In genomic region chr7:45725151-45725550, GRCm38 (mm10) we compare ENCODE assay signal across 34 mouse cellular contexts. TPM values are rescaled to one million over a fixed set of nuclear protein-coding genes. Genes with fewer than 3 reads are reported as not detected.
DNase-seq lines count a peak whose midpoint lies in the region; ATAC-seq and TF ChIP-seq lines count a peak whose summit lies in the region.
"Had no signal": no experiment of that assay in that cellular context is flagged by ENCODE, and none has a peak within 500 bp of the region (broad histone marks: within the 10 kb centered on the region; RNA-seq: fewer than 3 reads in every experiment).

No protein-coding gene starts in this region.

- H3K9ac ChIP-seq in embryonic facial prominence, embryonic 13.5 days, result peak overlapping the region; percentile 49; the same call in 1 of the 2 replicates
- peak overlapping the region; percentile 32; the same call in 1 of the 2 replicates for H3K9ac ChIP-seq in heart, embryonic 12.5 days
- H3K9ac ChIP-seq in heart, embryonic 11.5 days (ENCODE audit: low read depth, low read length), result no peak overlapping the region
- H3K9ac ChIP-seq: embryonic facial prominence, embryonic 15.5 days; forebrain, embryonic 13.5 days; forebrain, postnatal 0 days; hindbrain, embryonic 13.5 days had no signal

- no peak overlapping the region for H3K4me3 ChIP-seq in embryonic facial prominence, embryonic 13.5 days
- H3K4me3 ChIP-seq in embryonic facial prominence, embryonic 10.5 days, result no peak overlapping the region
- no peak overlapping the region for H3K4me3 ChIP-seq in heart, embryonic 12.5 days
- no peak overlapping the region for H3K4me3 ChIP-seq in heart, embryonic 11.5 days (ENCODE audit: low read depth, low read length)
- H3K4me3 ChIP-seq in testis, adult 2 months (ENCODE audit: control insufficient read depth, low read depth, low read length), result peak overlapping the region; percentile 80
- H3K4me3 ChIP-seq: embryonic facial prominence, embryonic 15.5 days; forebrain, embryonic 13.5 days; gastrocnemius, adult 2 months; hindbrain, embryonic 10.5 days; hindbrain, embryonic 13.5 days had no signal

- 92% methylated on average over 9 of the region's 9 CpGs for WGBS in embryonic facial prominence, embryonic 13.5 days
- 93% methylated on average over 9 of the region's 9 CpGs for WGBS in embryonic facial prominence, embryonic 10.5 days
- 90% methylated on average over 9 of the region's 9 CpGs for WGBS in heart, embryonic 12.5 days
- 90% methylated on average over 9 of the region's 9 CpGs for WGBS in heart, embryonic 11.5 days (ENCODE audit: insufficient replicate concordance)

- no peak for TF ChIP-seq POLR2A in testis, adult 2 months (IDR thresholded peaks at IDR 0.05; ENCODE audit: control insufficient read depth, low read depth, low read length)

- H3K9me3 ChIP-seq in embryonic facial prominence, embryonic 13.5 days, result no peaks in the 10 kb centered on the region
- H3K9me3 ChIP-seq in embryonic facial prominence, embryonic 10.5 days, result no peaks in the 10 kb centered on the region
- no peaks in the 10 kb centered on the region for H3K9me3 ChIP-seq in heart, embryonic 12.5 days (replicated peaks)
- H3K9me3 ChIP-seq in heart, embryonic 11.5 days (replicated peaks; ENCODE audit: control insufficient read depth, low read length), result no peaks in the 10 kb centered on the region
- H3K9me3 ChIP-seq: embryonic facial prominence, embryonic 15.5 days; forebrain, embryonic 13.5 days; hindbrain, embryonic 10.5 days; hindbrain, embryonic 13.5 days had no signal

- DNase-seq in embryonic facial prominence, embryonic 10.5 days (ENCODE audit: low spot score), result no peak
- DNase-seq in testis, postnatal 14 days (ENCODE audit: low spot score), result no peak
- DNase-seq: adrenal gland, adult 2 months; adrenal gland, postnatal 25 days; B cell, adult 2 months; cerebellum, adult 11-12 months; cerebellum, adult 8-10 months; cerebellum, postnatal 36 days; embryo, embryonic 11 days; forebrain, postnatal 0 days; gastrocnemius, adult 2 months; gastrocnemius, postnatal 14 days; heart, adult 18-20 months; kidney, adult 2 months had no signal

- ATAC-seq in embryonic facial prominence, embryonic 13.5 days (ENCODE audit: insufficient number of reproducible peaks, insufficient read depth, low FRiP score, low TSS enrichment, low read depth), result no peak
- no peak for ATAC-seq in heart, embryonic 12.5 days (ENCODE audit: insufficient number of reproducible peaks, low FRiP score)
- ATAC-seq in heart, embryonic 11.5 days (replicated peaks; ENCODE audit: insufficient number of reproducible peaks, low FRiP score, low TSS enrichment), result no peak
- ATAC-seq in erythroid progenitor cell, adult 5-6 weeks (replicated peaks; ENCODE audit: low FRiP score, poor library complexity, severe bottlenecking), result no peak
- ATAC-seq: forebrain, embryonic 13.5 days; forebrain, postnatal 0 days; hindbrain, embryonic 16.5 days; intestine, postnatal 0 days had no signal

- H3K27ac ChIP-seq in embryonic facial prominence, embryonic 13.5 days, result no peak overlapping the region
- H3K27ac ChIP-seq in embryonic facial prominence, embryonic 10.5 days (replicated peaks), result no peak overlapping the region
- no peak overlapping the region for H3K27ac ChIP-seq in heart, embryonic 12.5 days (ENCODE audit: poor library complexity, severe bottlenecking)
- H3K27ac ChIP-seq in heart, embryonic 11.5 days (ENCODE audit: low read depth, low read length), result no peak overlapping the region
- H3K27ac ChIP-seq in testis, adult 2 months (ENCODE audit: control insufficient read depth, insufficient read depth, low read depth, low read length), result peak overlapping the region; percentile 51
- H3K27ac ChIP-seq: embryonic facial prominence, embryonic 15.5 days; forebrain, embryonic 13.5 days; gastrocnemius, adult 2 months; hindbrain, embryonic 10.5 days; hindbrain, embryonic 13.5 days had no signal

- TF ChIP-seq CTCF in testis, adult 2 months (IDR thresholded peaks at IDR 0.05; ENCODE audit: control insufficient read depth, insufficient read depth, insufficient replicate concordance, low read depth, low read length), result no peak

- no peak overlapping the region for H3K4me2 ChIP-seq in embryonic facial prominence, embryonic 13.5 days
- H3K4me2 ChIP-seq in heart, embryonic 12.5 days, result no peak overlapping the region
- H3K4me2 ChIP-seq in heart, embryonic 11.5 days, result no peak overlapping the region
- H3K4me2 ChIP-seq: embryonic facial prominence, embryonic 15.5 days; forebrain, embryonic 13.5 days; hindbrain, embryonic 13.5 days had no signal

- H3K36me3 ChIP-seq in embryonic facial prominence, embryonic 13.5 days, result peaks cover 93% of the 10 kb centered on the region
- H3K36me3 ChIP-seq in embryonic facial prominence, embryonic 10.5 days (replicated peaks), result peaks cover 99% of the 10 kb centered on the region
- peaks cover 69% of the 10 kb centered on the region for H3K36me3 ChIP-seq in heart, embryonic 12.5 days
- peaks cover 34% of the 10 kb centered on the region for H3K36me3 ChIP-seq in heart, embryonic 11.5 days (ENCODE audit: control insufficient read depth, insufficient read depth, low read length)
- no peaks in the 10 kb centered on the region for H3K36me3 ChIP-seq in testis, adult 2 months (ENCODE audit: control insufficient read depth, insufficient read depth, low read length)

- no peaks in the 10 kb centered on the region for H3K27me3 ChIP-seq in embryonic facial prominence, embryonic 13.5 days
- H3K27me3 ChIP-seq in embryonic facial prominence, embryonic 10.5 days (replicated peaks; ENCODE audit: low read depth, poor library complexity, severe bottlenecking), result no peaks in the 10 kb centered on the region
- H3K27me3 ChIP-seq in heart, embryonic 12.5 days (replicated peaks), result no peaks in the 10 kb centered on the region
- no peaks in the 10 kb centered on the region for H3K27me3 ChIP-seq in heart, embryonic 11.5 days (ENCODE audit: control insufficient read depth, insufficient read depth, low read length)
- H3K27me3 ChIP-seq in testis, adult 2 months (ENCODE audit: control insufficient read depth, insufficient read depth, low read length), result no peaks in the 10 kb centered on the region
- H3K27me3 ChIP-seq: CH12.LX; embryonic facial prominence, embryonic 15.5 days; forebrain, embryonic 13.5 days; hindbrain, embryonic 13.5 days had no signal

- H3K4me1 ChIP-seq in embryonic facial prominence, embryonic 13.5 days, result peaks cover under 1% of the 10 kb centered on the region
- peaks cover 18% of the 10 kb centered on the region for H3K4me1 ChIP-seq in embryonic facial prominence, embryonic 10.5 days
- H3K4me1 ChIP-seq in heart, embryonic 12.5 days (replicated peaks), result 0 out of 2 replicates have a peak, but pooled peaks cover 5% of the 10 kb centered on the region
- H3K4me1 ChIP-seq in heart, embryonic 11.5 days (ENCODE audit: control insufficient read depth, insufficient read depth, low read length), result no peaks in the 10 kb centered on the region
- H3K4me1 ChIP-seq in testis, adult 2 months (ENCODE audit: control insufficient read depth, insufficient read depth, low read length), result peaks cover 3% of the 10 kb centered on the region

RNA-seq across cellular contexts. Expression of gene Spaca4, which starts 0.5 kb away (rescaled TPM):
- polyA plus RNA-seq in embryonic facial prominence, embryonic 13.5 days (2015; fragmentation: Nextera tagmentation; extraction: Ambion mirVana), result not detected in 2 replicates
- polyA plus RNA-seq in embryonic facial prominence, embryonic 10.5 days (2016; fragmentation: Nextera tagmentation; extraction: Ambion mirVana), result 0.22 TPM in 1 of 2 replicates, not detected in the other
- polyA plus RNA-seq in heart, embryonic 12.5 days (2016; fragmentation: Nextera tagmentation; extraction: Ambion mirVana), result not detected in 2 replicates
- not detected in 2 replicates for polyA plus RNA-seq in heart, embryonic 11.5 days (2014; fragmentation: Nextera tagmentation; extraction: Ambion mirVana)
- 589 and 614 TPM in 2 replicates for polyA plus RNA-seq in testis, adult 2 months (2012; rRNA removed)
- not detected in 2 replicates for total RNA-seq in erythroid progenitor cell, adult 5-6 weeks (2015; ENCODE audit: low replicate concordance)
- total RNA-seq in erythroid progenitor cell, adult 5-6 weeks (2017; ENCODE audit: low replicate concordance), result not detected in 2 replicates
- total RNA-seq: adrenal gland, adult 2 months; adrenal gland, postnatal 25 days; CH12.LX; forebrain, postnatal 0 days; gastrocnemius, adult 2 months; gastrocnemius, postnatal 14 days; gastrocnemius, postnatal 4 days; heart, adult 18-20 months; heart, postnatal 25 days had no signal
- polyA plus RNA-seq: adrenal gland, adult 2 months; brain, embryonic 14.5 days; cortical plate, adult 2 months; embryonic facial prominence, embryonic 11.5 days; forebrain, embryonic 13.5 days; forebrain, postnatal 0 days; frontal cortex, adult 2 months; heart, embryonic 14.5 days; heart, postnatal 0 days; hindbrain, embryonic 10.5 days; hindbrain, embryonic 13.5 days; hindbrain, embryonic 16.5 days had no signal

RNA-seq across cellular contexts. Expression of gene Fam83e, which starts 4.1 kb away (rescaled TPM):
- polyA plus RNA-seq in embryonic facial prominence, embryonic 13.5 days (2015; fragmentation: Nextera tagmentation; extraction: Ambion mirVana), result 1.4 and 1.5 TPM in 2 replicates
- 1.8 and 2.2 TPM in 2 replicates for polyA plus RNA-seq in embryonic facial prominence, embryonic 10.5 days (2016; fragmentation: Nextera tagmentation; extraction: Ambion mirVana)
- polyA plus RNA-seq in heart, embryonic 12.5 days (2016; fragmentation: Nextera tagmentation; extraction: Ambion mirVana), result 0.29 and 0.33 TPM in 2 replicates
- polyA plus RNA-seq in heart, embryonic 11.5 days (2014; fragmentation: Nextera tagmentation; extraction: Ambion mirVana), result 0.58 and 0.67 TPM in 2 replicates
- 145 and 176 TPM in 2 replicates for polyA plus RNA-seq in testis, adult 2 months (2012; rRNA removed)
- total RNA-seq in erythroid progenitor cell, adult 5-6 weeks (2015; ENCODE audit: low replicate concordance), result not detected in 2 replicates
- total RNA-seq in erythroid progenitor cell, adult 5-6 weeks (2017; ENCODE audit: low replicate concordance), result not detected in 2 replicates
- polyA plus RNA-seq: forebrain, postnatal 0 days had no signal

RNA-seq across cellular contexts. Expression of gene Sphk2, which starts 7.3 kb away (rescaled TPM):
- 34.4 and 34.9 TPM in 2 replicates for polyA plus RNA-seq in embryonic facial prominence, embryonic 13.5 days (2015; fragmentation: Nextera tagmentation; extraction: Ambion mirVana)
- polyA plus RNA-seq in embryonic facial prominence, embryonic 10.5 days (2016; fragmentation: Nextera tagmentation; extraction: Ambion mirVana), result 41.5 and 42.1 TPM in 2 replicates
- polyA plus RNA-seq in heart, embryonic 12.5 days (2016; fragmentation: Nextera tagmentation; extraction: Ambion mirVana), result 18.5 and 20.0 TPM in 2 replicates
- 13.2 and 17.3 TPM in 2 replicates for polyA plus RNA-seq in heart, embryonic 11.5 days (2014; fragmentation: Nextera tagmentation; extraction: Ambion mirVana)
- 33.4 and 34.6 TPM in 2 replicates for polyA plus RNA-seq in testis, adult 2 months (2012; rRNA removed)
- total RNA-seq in erythroid progenitor cell, adult 5-6 weeks (2015; ENCODE audit: low replicate concordance), result 9.6 and 12.6 TPM in 2 replicates
- total RNA-seq in erythroid progenitor cell, adult 5-6 weeks (2017; ENCODE audit: low replicate concordance), result 4.8 and 9.4 TPM in 2 replicates

RNA-seq across cellular contexts. Expression of gene Rpl18, which starts 9.9 kb away (rescaled TPM):
- polyA plus RNA-seq in embryonic facial prominence, embryonic 13.5 days (2015; fragmentation: Nextera tagmentation; extraction: Ambion mirVana), result 936 and 1,128 TPM in 2 replicates
- polyA plus RNA-seq in embryonic facial prominence, embryonic 10.5 days (2016; fragmentation: Nextera tagmentation; extraction: Ambion mirVana), result 1,168 and 1,206 TPM in 2 replicates
- polyA plus RNA-seq in heart, embryonic 12.5 days (2016; fragmentation: Nextera tagmentation; extraction: Ambion mirVana), result 603 and 625 TPM in 2 replicates
- polyA plus RNA-seq in heart, embryonic 11.5 days (2014; fragmentation: Nextera tagmentation; extraction: Ambion mirVana), result 764 and 836 TPM in 2 replicates
- 517 and 652 TPM in 2 replicates for polyA plus RNA-seq in testis, adult 2 months (2012; rRNA removed)
- 522 and 544 TPM in 2 replicates for total RNA-seq in erythroid progenitor cell, adult 5-6 weeks (2015; ENCODE audit: low replicate concordance)
- total RNA-seq in erythroid progenitor cell, adult 5-6 weeks (2017; ENCODE audit: low replicate concordance), result 281 and 297 TPM in 2 replicates

RNA-seq across cellular contexts. Expression of gene Dbp, which starts 20.3 kb away (rescaled TPM):
- polyA plus RNA-seq in embryonic facial prominence, embryonic 13.5 days (2015; fragmentation: Nextera tagmentation; extraction: Ambion mirVana), result 7.8 and 10.2 TPM in 2 replicates
- polyA plus RNA-seq in embryonic facial prominence, embryonic 10.5 days (2016; fragmentation: Nextera tagmentation; extraction: Ambion mirVana), result 3.6 and 4.3 TPM in 2 replicates
- 4.1 and 5.3 TPM in 2 replicates for polyA plus RNA-seq in heart, embryonic 12.5 days (2016; fragmentation: Nextera tagmentation; extraction: Ambion mirVana)
- 3.3 and 3.5 TPM in 2 replicates for polyA plus RNA-seq in heart, embryonic 11.5 days (2014; fragmentation: Nextera tagmentation; extraction: Ambion mirVana)
- polyA plus RNA-seq in testis, adult 2 months (2012; rRNA removed), result 11.2 and 12.9 TPM in 2 replicates
- 1.3 and 2.5 TPM in 2 replicates for total RNA-seq in erythroid progenitor cell, adult 5-6 weeks (2015; ENCODE audit: low replicate concordance)
- 1.7 and 2.6 TPM in 2 replicates for total RNA-seq in erythroid progenitor cell, adult 5-6 weeks (2017; ENCODE audit: low replicate concordance)

Comparison
In these comparisons a context has a peak if more than half of its experiments do, and no peak if none do; other contexts are left out.
1. RNA of gene Spaca4, which starts 0.5 kb away (polyA plus RNA-seq): 589 to 614 TPM in testis, adult 2 months; 0.22 TPM in embryonic facial prominence, embryonic 10.5 days, not detected in heart, embryonic 12.5 days, not detected in embryonic facial prominence, embryonic 13.5 days and not detected in heart, embryonic 11.5 days; every median in the first group is over 100 times any median in the second.
2. RNA of gene Fam83e, which starts 4.1 kb away (polyA plus RNA-seq): 145 to 176 TPM in testis, adult 2 months; 1.8 to 2.2 TPM in embryonic facial prominence, embryonic 10.5 days, 1.4 to 1.5 TPM in embryonic facial prominence, embryonic 13.5 days, 0.58 to 0.67 TPM in heart, embryonic 11.5 days and 0.29 to 0.33 TPM in heart, embryonic 12.5 days; every median in the first group is over 10 times any median in the second.